Mouse (Mus musculus) E14TG2a.4 (cell line): ENCODE results near the gene Gm20388.

Source experiments
- H3K27me3 ChIP-seq: 2 replicates; pipeline ENCODE4 v1.6.1; 2014; ENCODE audit warnings: low read length, control low read depth; ENCODE audit not compliant: insufficient read depth
- H3K36me3 ChIP-seq: 2 replicates; pipeline ENCODE4 v1.6.1; 2014; ENCODE audit warnings: low read length, control low read depth; ENCODE audit not compliant: insufficient read depth
- H3K4me1 ChIP-seq: replicated peaks from 2 replicates; pipeline ENCODE4 v1.6.1; 2014; ENCODE audit warnings: low read depth, low read length, control low read depth
- H3K4me3 ChIP-seq: replicated peaks from 2 replicates; pipeline ENCODE4 v1.5.1; 2014; ENCODE audit warnings: mild to moderate bottlenecking, low read length
- H3K9me3 ChIP-seq: 2 replicates; pipeline ENCODE4 v1.6.1; 2014; ENCODE audit warnings: low read length, control low read depth
- CTCF ChIP-seq: conservative IDR thresholded peaks from 2 replicates; pipeline ENCODE4 v1.5.1; 2014; ENCODE audit warnings: low read length
- NANOG ChIP-seq: IDR thresholded peaks from 2 replicates; pipeline ENCODE4 v1.6.1; 2014; ENCODE audit warnings: borderline replicate concordance, low read length, mixed read lengths
- POU5F1 ChIP-seq: IDR thresholded peaks from 2 replicates; pipeline ENCODE4 v1.6.1; 2014; ENCODE audit warnings: low read length, borderline replicate concordance

Gm20388 gene

GRCm38 (mm10) chr8:120374514-120374913 lies 463.9 kb downstream of the Gm20388 start:
- Histone ChIP-seq H3K4me1 (peaks cover 72% of the 10 kb centered on the region), H3K27me3 (no peaks in the 10 kb centered on the region), H3K9me3 (no peaks in the 10 kb centered on the region), H3K36me3 (no peaks in the 10 kb centered on the region), H3K4me3 (peak overlapping the region; percentile 50)
- no peak for TF ChIP-seq CTCF
- no peak for TF ChIP-seq NANOG
- TF ChIP-seq POU5F1 = no peak

DNA sequence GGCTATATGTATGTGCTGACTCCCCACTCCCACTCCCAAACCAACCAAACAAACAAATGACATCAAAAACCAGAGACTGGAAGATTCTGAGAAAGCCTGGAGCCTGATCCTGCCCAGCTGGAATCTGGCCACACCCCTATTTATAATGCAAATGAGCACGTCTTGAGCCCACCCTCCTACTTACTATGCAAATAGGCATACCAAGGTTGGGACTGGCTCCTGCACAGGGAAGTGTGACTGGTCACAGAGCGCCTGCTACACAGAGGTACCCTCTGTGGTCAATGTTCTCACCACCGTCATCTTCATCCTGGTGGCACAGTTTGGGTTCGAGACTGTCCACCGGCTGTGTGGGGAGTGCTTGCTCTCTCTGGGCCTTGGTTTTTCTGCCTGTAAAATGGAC lies 464.5 kb downstream of the Gm20388 start:
- Histone ChIP-seq H3K9me3 (no peaks in the 10 kb centered on the region), H3K4me1 (peaks cover 70% of the 10 kb centered on the region)

GRCm38 (mm10) chr8:120376215-120376614 lies 465.6 kb downstream of the Gm20388 start:
- peaks cover 14% of the 10 kb centered on the region for H3K27me3 ChIP-seq
- no peaks in the 10 kb centered on the region for H3K36me3 ChIP-seq
- H3K9me3 ChIP-seq = no peaks in the 10 kb centered on the region
- TF ChIP-seq CTCF (no peak), POU5F1 (no peak), NANOG (no peak)
- H3K4me1 ChIP-seq = peaks cover 72% of the 10 kb centered on the region
- no peak overlapping the region for H3K4me3 ChIP-seq

More for the DNA sequence above, 464.5 kb downstream of the Gm20388 start:
- no peaks in the 10 kb centered on the region for H3K36me3 ChIP-seq
- H3K4me3 ChIP-seq = no peak overlapping the region
- TF ChIP-seq POU5F1 (no peak), CTCF (no peak), NANOG (no peak)
- H3K27me3 ChIP-seq = peaks cover 5% of the 10 kb centered on the region; the same call in 1 of the 2 replicates

DNA sequence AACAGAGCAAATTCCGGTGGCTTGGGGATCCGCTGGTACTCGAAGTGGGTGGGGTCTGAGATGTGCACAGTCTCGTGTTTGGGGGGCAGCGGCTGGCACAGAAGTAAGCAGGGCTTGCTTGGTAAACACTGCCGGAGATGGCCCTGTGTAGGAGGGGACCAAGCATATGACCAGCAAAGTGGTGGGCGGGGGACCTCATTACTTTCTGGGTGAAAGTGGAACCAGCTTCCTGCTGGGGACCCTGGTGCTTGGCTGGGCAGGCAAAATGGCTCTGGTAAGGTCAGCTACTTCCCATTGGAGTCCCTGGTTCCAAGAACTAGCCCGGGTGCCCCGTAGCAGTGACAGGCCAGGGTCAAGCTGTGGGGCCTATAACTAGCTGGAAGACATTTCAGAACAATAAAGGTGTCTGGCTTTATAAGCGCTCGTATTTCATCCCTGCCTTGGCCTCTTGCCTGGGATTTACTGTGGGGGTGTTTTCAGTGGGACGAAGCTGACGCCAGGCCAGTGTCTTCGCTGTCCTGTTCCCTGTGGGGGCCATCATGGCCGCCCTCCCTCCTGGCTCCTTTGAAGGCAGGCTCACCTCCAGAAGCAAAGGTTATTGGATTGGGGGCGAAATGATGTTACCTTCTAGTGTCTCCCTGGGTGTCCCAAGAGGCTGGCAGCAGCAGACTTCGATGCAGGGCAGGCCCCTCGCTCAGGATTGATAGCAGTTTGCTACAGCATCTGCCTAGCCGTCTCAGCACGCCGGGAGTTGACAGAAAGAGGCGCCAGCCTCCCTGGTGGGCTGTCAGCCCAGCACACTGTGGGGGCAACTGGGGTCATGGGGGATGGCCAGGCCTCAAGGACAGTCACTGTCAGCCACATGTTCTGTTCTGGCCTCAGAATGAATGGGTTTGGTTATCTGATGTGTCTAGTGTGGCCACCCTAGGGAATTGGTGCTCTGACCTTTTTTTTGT lies 466.5 kb downstream of the Gm20388 start:
- peaks cover 71% of the 10 kb centered on the region for H3K4me1 ChIP-seq
- TF ChIP-seq NANOG (no peak), CTCF (no peak), POU5F1 (no peak)
- no peaks in the 10 kb centered on the region for H3K9me3 ChIP-seq
- 0 out of 2 replicates have a peak overlapping the region, but pooled peaks have one; percentile 7 for H3K4me3 ChIP-seq
- peaks cover 18% of the 10 kb centered on the region for H3K27me3 ChIP-seq
- H3K36me3 ChIP-seq = no peaks in the 10 kb centered on the region

DNA sequence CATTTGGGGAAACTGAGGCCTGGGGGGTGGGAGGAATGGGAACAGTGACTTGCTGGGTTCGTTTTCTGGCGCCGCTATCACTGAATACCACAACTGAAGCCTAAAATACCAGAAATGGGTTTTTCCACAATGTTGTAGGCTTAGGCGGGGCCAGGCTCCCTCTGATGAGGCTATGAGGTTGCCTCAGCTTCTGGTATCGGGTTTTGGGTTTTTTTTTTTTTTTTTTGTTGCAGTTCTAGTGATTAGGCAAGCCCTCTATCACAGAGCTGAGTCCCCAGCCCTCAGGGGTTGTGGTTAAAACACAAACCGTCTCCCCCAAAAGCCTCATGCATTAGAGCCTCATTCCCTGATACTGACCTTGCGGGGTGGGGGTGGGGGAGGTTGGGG lies 467.2 kb downstream of the Gm20388 start:
- Histone ChIP-seq H3K4me3 (no peak overlapping the region), H3K9me3 (no peaks in the 10 kb centered on the region), H3K27me3 (peaks cover 18% of the 10 kb centered on the region), H3K36me3 (no peaks in the 10 kb centered on the region), H3K4me1 (peaks cover 77% of the 10 kb centered on the region)
- TF ChIP-seq NANOG (no peak), POU5F1 (no peak)

DNA sequence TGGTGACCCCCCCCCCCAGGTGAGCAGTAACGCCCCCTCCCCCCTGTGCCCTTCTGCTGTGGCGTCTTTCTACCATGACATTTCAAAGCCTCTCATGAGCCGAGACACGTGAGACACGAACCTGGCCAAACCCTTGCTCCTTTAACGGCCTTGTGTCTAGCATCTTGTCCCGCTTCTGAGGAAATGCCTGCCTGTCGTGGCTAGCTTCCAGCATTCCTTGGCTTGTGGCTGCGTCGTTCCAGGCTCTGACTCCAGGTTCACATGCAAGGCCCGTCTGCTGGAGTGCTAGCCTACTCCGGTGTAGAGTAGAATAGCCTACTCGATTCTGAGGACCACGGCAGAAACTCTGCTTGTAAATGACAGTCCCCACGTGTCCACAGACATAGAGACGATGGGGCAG lies 467.7 kb downstream of the Gm20388 start:
- no peak for TF ChIP-seq POU5F1
- TF ChIP-seq NANOG = no peak
- no peak for TF ChIP-seq CTCF
- H3K36me3 ChIP-seq = no peaks in the 10 kb centered on the region
- no peaks in the 10 kb centered on the region for H3K9me3 ChIP-seq
- peaks cover 18% of the 10 kb centered on the region for H3K27me3 ChIP-seq
- no peak overlapping the region for H3K4me3 ChIP-seq
- peaks cover 82% of the 10 kb centered on the region for H3K4me1 ChIP-seq

GRCm38 (mm10) chr8:120379015-120379414 lies 468.4 kb downstream of the Gm20388 start:
- H3K36me3 ChIP-seq = no peaks in the 10 kb centered on the region
- TF ChIP-seq NANOG = no peak
- no peak for TF ChIP-seq POU5F1
- no peak for TF ChIP-seq CTCF
- no peaks in the 10 kb centered on the region for H3K9me3 ChIP-seq
- peaks cover 18% of the 10 kb centered on the region for H3K27me3 ChIP-seq
- no peak overlapping the region for H3K4me3 ChIP-seq
- peaks cover 84% of the 10 kb centered on the region for H3K4me1 ChIP-seq

DNA sequence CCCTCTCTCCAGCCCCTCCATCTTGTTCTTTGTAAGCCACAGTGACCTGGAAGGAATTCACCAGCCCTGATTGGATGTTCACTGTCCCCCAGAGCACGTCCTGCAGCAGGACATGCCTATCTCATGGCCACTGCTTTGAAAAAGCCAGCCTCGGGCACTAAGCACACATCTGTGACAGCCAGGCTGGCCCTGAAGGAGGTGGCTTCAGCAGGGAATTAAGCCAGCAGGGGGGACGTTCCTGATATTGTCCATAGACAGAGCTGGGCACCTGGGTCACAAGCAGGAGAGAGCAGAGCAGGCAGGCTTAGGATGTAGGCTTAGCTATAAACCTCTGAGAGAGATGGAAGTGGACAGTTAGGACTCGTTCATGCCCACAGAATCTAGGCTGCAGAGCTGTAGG lies 471.2 kb downstream of the Gm20388 start:
- Histone ChIP-seq H3K4me3 (no peak overlapping the region), H3K9me3 (peaks cover 6% of the 10 kb centered on the region), H3K4me1 (peaks cover 58% of the 10 kb centered on the region), H3K27me3 (peaks cover 18% of the 10 kb centered on the region), H3K36me3 (no peaks in the 10 kb centered on the region)
- TF ChIP-seq CTCF (no peak), NANOG (no peak)
